Mouse (Mus musculus): ENCODE results near the gene Defa23. TPM values are rescaled to one million over a fixed set of nuclear protein-coding genes. Genes with fewer than 3 reads are reported as not detected.
"Not testable (repeated sequence)": the region's sequence is repeated elsewhere in the genome, so short reads cannot be mapped to it uniquely, and the experiment has no call there.

The Defa23 gene
- polyA plus RNA-seq (2015; fragmentation: Nextera tagmentation; extraction: Ambion mirVana), result not detected in 2 replicates

DNA sequence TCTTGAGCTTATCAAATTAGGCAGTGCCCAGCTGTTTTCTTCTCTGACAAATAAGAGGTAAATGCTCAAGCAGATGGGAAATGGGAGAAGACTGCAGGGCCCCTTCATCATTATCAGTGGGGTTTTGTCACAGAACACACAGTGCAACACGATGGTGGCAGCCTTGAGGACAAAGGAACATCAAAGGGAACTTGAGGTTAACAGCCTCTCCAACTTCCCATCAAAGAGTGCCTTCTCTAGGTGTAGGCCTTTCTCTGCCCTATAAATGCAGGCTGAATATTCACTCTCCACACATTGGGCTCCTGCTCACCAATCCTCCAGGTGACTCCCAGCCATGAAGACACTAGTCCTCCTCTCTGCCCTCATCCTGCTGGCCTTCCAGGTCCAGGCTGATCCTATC is at the start of gene Defa23:
Gene Defa23, plus strand, starts transcription at position 301 of the 400 bp plus-strand sequence.
- not testable (repeated sequence) for H3K9me3 ChIP-seq; H3K36me3 ChIP-seq; ATAC-seq (ENCODE audit: low read depth); H3K9ac ChIP-seq; H3K4me3 ChIP-seq; H3K27ac ChIP-seq (replicated peaks); H3K27me3 ChIP-seq; H3K4me1 ChIP-seq (replicated peaks); H3K4me2 ChIP-seq
- WGBS, result no CpG with 5 or more reads among the region's 1 CpGs

GRCm38 (mm10) chr8:21006801-21007200 is 48.0 kb upstream of the Defa23 start:
- Histone ChIP-seq H3K9me3 (peaks cover 15% of the 10 kb centered on the region), H3K36me3 (no peaks in the 10 kb centered on the region), H3K4me1 (replicated peaks) (no peaks in the 10 kb centered on the region), H3K9ac (no peak overlapping the region), H3K4me3 (no peak overlapping the region), H3K27me3 (no peaks in the 10 kb centered on the region), H3K27ac (replicated peaks) (no peak overlapping the region), H3K4me2 (no peak overlapping the region)
- WGBS, result 19% methylated on average over 1 of the region's 1 CpGs
- no peak for ATAC-seq (ENCODE audit: low read depth)

DNA sequence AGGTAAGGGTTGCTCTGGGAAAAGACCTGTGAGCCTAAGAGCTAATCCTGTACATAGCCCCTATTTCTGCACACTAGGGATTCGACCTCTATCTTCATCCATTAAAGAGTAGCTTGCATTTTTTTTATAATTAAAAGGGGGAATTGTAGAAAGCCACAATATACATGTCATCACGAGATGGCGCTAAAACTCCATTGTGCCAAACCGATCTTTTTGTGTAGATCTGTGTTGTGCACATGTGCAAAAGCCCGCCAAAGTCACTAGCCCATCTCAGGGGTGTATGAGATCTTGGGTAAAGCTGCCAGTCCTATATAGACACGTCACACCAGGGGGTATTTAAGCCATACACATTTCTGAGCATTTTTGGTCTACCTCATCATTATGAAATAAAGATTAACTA is 46.3 kb upstream of the Defa23 start:
- H3K4me2 ChIP-seq; H3K27ac ChIP-seq (replicated peaks); H3K9ac ChIP-seq; H3K4me3 ChIP-seq; H3K27me3 ChIP-seq; H3K36me3 ChIP-seq; H3K4me1 ChIP-seq (replicated peaks); ATAC-seq (ENCODE audit: low read depth): not testable (repeated sequence)
- 45% methylated on average over 6 of the region's 6 CpGs for WGBS
- H3K9me3 ChIP-seq, result peaks cover 21% of the 10 kb centered on the region

- H3K27ac ChIP-seq (replicated peaks); H3K9ac ChIP-seq; H3K4me3 ChIP-seq; H3K27me3 ChIP-seq; H3K36me3 ChIP-seq; ATAC-seq (ENCODE audit: low read depth); H3K4me1 ChIP-seq (replicated peaks); H3K4me2 ChIP-seq: not testable (repeated sequence)
- 74% methylated on average over 1 of the region's 1 CpGs for WGBS
- peaks cover 21% of the 10 kb centered on the region for H3K9me3 ChIP-seq
Observed at GRCm38 (mm10) chr8:21010548-21010947, 44.3 kb upstream of the Defa23 start.

GRCm38 (mm10) chr8:21025245-21025644 is 29.6 kb upstream of the Defa23 start, which contains the start of gene Defa21:
Defa21 (plus strand) TSS chr8:21025545.
- H3K27me3 ChIP-seq; H3K9me3 ChIP-seq; H3K9ac ChIP-seq; ATAC-seq (ENCODE audit: low read depth); H3K27ac ChIP-seq (replicated peaks); H3K36me3 ChIP-seq; H3K4me3 ChIP-seq; H3K4me1 ChIP-seq (replicated peaks); H3K4me2 ChIP-seq: not testable (repeated sequence)
- WGBS, result no CpG with 5 or more reads among the region's 1 CpGs

DNA sequence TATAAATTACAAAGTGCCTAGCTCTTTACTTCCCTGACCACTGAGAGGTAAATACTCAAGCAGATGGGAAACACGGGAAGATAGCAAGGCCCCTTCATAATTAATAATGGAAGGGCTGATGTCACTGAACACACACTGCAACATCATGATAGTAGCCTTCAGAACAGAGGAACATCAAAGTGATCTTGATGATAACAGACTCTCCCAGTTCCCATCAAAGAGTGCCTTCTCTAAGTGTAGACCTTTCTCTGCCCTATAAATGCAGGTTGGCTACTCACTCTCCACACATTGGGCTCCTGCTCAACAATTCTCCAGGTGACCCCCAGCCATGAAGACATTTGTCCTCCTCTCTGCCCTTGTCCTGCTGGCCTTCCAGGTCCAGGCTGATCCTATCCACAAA is 9.9 kb downstream of the Defa23 start, which contains the start of gene Defa35:
Gene Defa35, plus strand, starts transcription at position 301 of the 400 bp plus-strand sequence.
- not testable (repeated sequence) for H3K9me3 ChIP-seq; ATAC-seq (ENCODE audit: low read depth); H3K4me3 ChIP-seq; H3K4me1 ChIP-seq (replicated peaks); H3K27ac ChIP-seq (replicated peaks); H3K36me3 ChIP-seq; H3K4me2 ChIP-seq; H3K9ac ChIP-seq; H3K27me3 ChIP-seq
- 79% methylated on average over 1 of the region's 1 CpGs for WGBS

DNA sequence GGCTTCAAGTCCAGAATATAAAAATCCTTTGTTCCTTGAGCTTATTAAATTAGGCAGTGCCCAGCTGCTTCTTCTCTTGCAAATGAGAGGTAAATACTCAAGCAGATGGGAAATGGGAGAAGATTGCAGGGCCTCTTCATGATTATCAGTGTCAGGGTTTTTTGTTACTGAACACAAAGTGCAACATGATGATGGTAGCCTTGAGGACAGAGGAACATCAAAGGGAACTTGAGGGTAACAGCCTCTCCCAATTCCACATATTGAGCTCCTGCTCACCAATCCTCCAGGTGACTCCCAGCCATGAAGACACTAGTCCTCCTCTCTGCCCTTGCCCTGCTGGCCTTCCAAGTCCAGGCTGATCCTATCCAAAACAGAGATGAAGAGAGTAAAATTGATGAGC is 29.3 kb downstream of the Defa23 start, which contains the start of gene Defa25:
Gene Defa25, plus strand, starts transcription at position 301 of the 400 bp plus-strand sequence.
- not testable (repeated sequence) for H3K4me2 ChIP-seq; H3K9me3 ChIP-seq; H3K4me1 ChIP-seq (replicated peaks); H3K4me3 ChIP-seq; ATAC-seq (ENCODE audit: low read depth); H3K27me3 ChIP-seq; H3K9ac ChIP-seq; H3K27ac ChIP-seq (replicated peaks); H3K36me3 ChIP-seq

GRCm38 (mm10) chr8:21093106-21093505 is 38.3 kb downstream of the Defa23 start:
- Histone ChIP-seq H3K4me1 (replicated peaks) (no peaks in the 10 kb centered on the region), H3K27me3 (no peaks in the 10 kb centered on the region), H3K9ac (no peak overlapping the region), H3K9me3 (no peaks in the 10 kb centered on the region), H3K4me3 (no peak overlapping the region), H3K36me3 (no peaks in the 10 kb centered on the region), H3K27ac (replicated peaks) (no peak overlapping the region), H3K4me2 (no peak overlapping the region)
- ATAC-seq (ENCODE audit: low read depth), result no peak
- WGBS, result 43% methylated on average over 4 of the region's 4 CpGs

- H3K27me3 ChIP-seq; H3K4me1 ChIP-seq (replicated peaks); H3K4me2 ChIP-seq; ATAC-seq (ENCODE audit: low read depth); H3K4me3 ChIP-seq; H3K27ac ChIP-seq (replicated peaks); H3K36me3 ChIP-seq; H3K9ac ChIP-seq; H3K9me3 ChIP-seq: not testable (repeated sequence)
- WGBS, result 75% methylated on average over 1 of the region's 2 CpGs
Observed at GRCm38 (mm10) chr8:21095950-21096349, 41.1 kb downstream of the Defa23 start, which contains the start of gene Gm14851. Gm14851 (minus strand) TSS chr8:21096050.

Other genes starting within 250 kb of the Defa23 start
- not detected in 2 replicates for gene Defb33, start 162.4 kb upstream of the Defa23 start, polyA plus RNA-seq (2015; fragmentation: Nextera tagmentation; extraction: Ambion mirVana)
- not detected in 2 replicates for gene Gm15056, start 152.4 kb upstream of the Defa23 start, polyA plus RNA-seq (2015; fragmentation: Nextera tagmentation; extraction: Ambion mirVana)
- not detected in 2 replicates for gene Gm6040, start 133.0 kb upstream of the Defa23 start, polyA plus RNA-seq (2015; fragmentation: Nextera tagmentation; extraction: Ambion mirVana)
- not detected in 2 replicates for gene AY761185, start 110.3 kb upstream of the Defa23 start, polyA plus RNA-seq (2015; fragmentation: Nextera tagmentation; extraction: Ambion mirVana)
- gene Defa21, start 29.5 kb upstream of the Defa23 start, polyA plus RNA-seq (2015; fragmentation: Nextera tagmentation; extraction: Ambion mirVana), result not detected in 2 replicates
- gene Defa35, start 10.0 kb downstream of the Defa23 start, polyA plus RNA-seq (2015; fragmentation: Nextera tagmentation; extraction: Ambion mirVana), result not detected in 2 replicates
- not detected in 2 replicates for gene Defa25, start 29.4 kb downstream of the Defa23 start, polyA plus RNA-seq (2015; fragmentation: Nextera tagmentation; extraction: Ambion mirVana)
- not detected in 2 replicates for gene Gm14851, start 41.0 kb downstream of the Defa23 start, polyA plus RNA-seq (2015; fragmentation: Nextera tagmentation; extraction: Ambion mirVana)
- not detected in 2 replicates for gene Defa30, start 79.6 kb downstream of the Defa23 start, polyA plus RNA-seq (2015; fragmentation: Nextera tagmentation; extraction: Ambion mirVana)
- gene Defa22, start 107.2 kb downstream of the Defa23 start, polyA plus RNA-seq (2015; fragmentation: Nextera tagmentation; extraction: Ambion mirVana), result not detected in 2 replicates
- not detected in 2 replicates for gene Defa31, start 136.6 kb downstream of the Defa23 start, polyA plus RNA-seq (2015; fragmentation: Nextera tagmentation; extraction: Ambion mirVana)
- not detected in 2 replicates for gene Gm15293, start 146.5 kb downstream of the Defa23 start, polyA plus RNA-seq (2015; fragmentation: Nextera tagmentation; extraction: Ambion mirVana)
- gene Gm15292, start 194.7 kb downstream of the Defa23 start, polyA plus RNA-seq (2015; fragmentation: Nextera tagmentation; extraction: Ambion mirVana), result not detected in 2 replicates